Mouse (Mus musculus): ENCODE measurements around the gene Megf9. TPM values are rescaled to one million over a fixed set of nuclear protein-coding genes. Genes with fewer than 3 reads are reported as not detected.

The Megf9 gene
- total RNA-seq, 2 experiments from 2014 or later = 32.3 to 33.5 TPM

DNA sequence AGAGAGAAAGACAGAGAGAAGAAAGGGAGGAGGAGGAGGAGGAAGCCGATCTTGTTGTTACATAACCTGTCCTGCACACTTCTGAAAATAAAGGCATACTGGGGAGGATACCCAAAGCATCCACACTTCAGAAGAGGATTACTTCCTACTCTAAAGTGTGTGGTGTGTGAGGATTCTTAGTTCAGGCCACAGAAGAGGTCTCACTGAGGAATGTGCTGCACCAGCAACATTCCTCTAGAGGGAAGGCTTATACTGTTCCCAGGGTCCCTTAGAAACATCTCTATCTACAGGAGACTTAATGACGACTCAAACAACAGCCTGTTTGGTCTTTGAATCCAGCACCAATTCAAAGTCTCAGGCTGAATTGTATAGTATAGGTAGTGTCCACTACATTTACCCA, 114.6 kb downstream of the Megf9 start:
- DNase-seq = no peak

DNA sequence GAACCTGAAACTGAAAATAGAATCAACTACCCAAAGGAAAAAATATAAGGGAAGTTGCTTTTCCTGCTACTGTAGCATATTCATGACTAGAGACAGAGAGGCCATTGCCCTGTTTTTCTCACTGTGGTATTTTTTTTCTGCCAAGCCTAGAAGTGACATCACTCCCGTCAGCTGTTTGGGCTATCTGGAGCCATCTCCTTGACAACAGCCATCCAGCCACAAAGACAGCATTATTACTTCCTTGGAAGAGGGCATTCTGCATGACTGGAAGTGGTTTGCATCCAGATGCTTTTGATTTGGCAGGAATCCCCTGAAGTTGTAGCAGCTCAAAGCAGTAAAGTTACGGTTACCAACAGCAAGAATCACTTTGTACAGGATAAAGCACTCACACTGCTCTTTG, 122.7 kb downstream of the Megf9 start:
- no peak for DNase-seq

DNA sequence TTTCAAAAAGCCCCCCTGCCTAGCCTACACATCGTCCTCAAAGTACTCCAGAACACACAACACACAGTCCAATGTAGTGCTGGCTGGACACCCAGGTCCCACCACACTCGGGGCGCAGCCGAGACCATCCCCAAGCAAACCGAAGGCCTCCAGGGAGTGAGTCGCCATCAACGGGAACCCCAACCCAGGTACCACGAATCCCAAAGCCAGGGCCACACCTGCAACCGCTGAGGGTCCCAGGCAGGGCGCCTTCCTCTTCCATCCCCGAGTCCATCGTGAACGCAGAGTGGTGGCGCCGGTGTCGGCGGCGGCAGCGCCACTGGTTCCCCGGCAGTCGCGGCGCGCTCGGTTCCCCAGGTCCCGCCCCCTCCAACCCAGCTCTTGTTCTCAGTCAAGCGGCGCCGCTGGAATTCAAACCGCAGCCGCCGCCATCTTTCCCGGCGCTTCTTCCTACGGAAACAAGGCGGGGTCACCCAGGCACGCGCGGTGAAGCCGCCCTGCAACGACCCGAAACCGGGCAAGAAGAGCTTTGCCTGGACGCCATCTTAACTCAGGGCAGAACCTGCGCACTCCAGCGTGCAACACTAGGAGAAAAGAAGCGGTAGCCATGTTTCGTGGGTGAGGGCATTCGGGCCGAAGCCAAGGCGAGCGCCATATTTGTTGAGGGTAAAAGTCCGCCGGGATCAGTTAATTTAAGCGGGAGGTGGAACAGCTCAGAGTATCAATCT, 124.6 kb downstream of the Megf9 start, which contains the start of gene Cdk5rap2:
Cdk5rap2 (minus strand) TSS at position 450 of the 728 bp plus-strand sequence.
- DNase-seq = peak; percentile 96

DNA sequence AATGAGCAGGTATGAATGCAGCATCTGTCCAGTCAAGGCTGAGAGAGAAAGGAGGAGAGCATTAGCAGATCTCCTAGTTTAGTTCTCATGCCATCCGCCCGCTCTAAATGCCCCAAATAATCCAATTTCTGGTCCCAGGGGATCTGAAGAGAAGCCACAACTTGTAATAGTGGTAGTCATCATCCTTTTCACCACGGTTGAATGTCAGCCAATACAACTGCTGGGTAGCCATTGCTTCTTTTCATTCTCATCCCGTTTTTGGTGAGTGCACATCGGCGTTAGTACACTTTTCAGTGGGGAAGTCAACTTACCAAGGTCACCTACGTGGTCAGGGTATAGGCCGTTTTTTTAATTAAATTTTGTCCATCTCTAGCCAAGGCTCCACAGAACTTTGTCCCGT, 125.3 kb downstream of the Megf9 start:
- no peak for DNase-seq

DNA sequence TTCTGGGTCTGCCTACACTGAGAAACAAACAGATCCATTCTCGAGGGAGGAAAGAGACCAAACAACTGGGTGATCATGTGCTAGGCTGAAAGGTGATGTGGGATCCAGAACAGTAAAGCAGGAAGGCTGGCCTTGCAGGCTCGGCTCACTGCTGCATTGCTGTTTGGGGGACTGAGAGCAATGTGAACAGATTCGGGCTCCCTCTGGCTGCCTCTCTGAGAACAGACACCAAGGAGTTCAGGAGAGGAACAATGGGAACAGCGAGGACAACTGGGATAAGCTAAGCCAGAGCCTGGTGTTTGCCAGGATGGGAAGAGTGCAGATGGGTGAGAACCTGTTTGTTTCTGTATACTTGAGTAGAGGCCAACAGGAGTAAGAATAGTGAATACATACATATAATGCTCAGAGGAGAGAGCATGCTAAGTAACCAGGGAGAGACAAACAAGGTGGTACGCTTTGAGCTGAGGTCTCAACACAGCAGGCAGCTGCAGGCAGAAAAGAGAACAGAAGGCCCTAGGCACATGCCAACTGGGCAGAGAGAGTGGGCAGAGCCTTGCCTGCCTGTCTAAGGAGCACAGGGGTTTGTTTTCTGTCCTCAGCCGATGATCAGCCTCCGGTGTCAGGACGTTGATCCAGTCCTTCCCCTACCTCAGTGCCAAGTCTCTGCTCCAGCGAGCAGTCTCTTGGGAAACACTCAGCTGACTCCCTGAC, 132.5 kb downstream of the Megf9 start:
- DNase-seq = peak; percentile 24

DNA sequence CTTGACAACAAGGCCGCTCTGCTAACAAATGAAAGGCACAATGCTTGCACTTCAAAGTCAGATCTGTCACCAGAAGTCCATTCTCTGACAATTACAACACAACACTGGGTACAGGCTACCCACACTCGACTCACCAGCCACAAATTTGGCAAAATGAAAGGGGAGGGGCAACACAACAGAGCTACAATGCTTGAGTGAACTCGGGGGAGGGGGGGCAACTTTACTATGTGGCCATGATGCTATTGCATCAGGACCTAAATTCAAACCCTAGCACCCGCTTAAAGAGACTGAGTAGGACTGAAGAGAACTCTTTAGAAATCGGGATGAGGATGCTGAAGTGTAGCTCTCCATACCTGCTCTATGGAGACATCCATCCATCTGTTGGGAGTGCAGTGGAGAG, 135.3 kb downstream of the Megf9 start:
- DNase-seq = no peak

DNA sequence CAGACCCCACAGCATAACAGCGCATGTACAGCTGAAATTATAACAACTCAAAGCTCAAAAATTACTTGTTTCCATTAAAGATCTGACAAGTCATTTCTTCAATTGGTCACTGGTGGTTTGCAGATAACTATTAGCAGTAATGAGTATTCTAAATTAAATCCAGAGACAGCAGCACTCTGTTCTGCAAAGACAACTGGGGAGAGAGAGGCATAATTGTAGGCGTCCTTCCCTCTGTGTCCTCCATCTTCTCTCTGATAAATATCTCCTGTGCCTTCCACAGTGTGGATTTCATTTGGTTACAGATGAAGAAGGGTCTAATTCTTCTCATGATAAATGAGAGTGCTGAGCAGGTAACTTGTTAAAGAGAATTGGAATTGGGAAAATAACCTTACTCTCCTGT, 135.7 kb downstream of the Megf9 start:
- DNase-seq = no peak

DNA sequence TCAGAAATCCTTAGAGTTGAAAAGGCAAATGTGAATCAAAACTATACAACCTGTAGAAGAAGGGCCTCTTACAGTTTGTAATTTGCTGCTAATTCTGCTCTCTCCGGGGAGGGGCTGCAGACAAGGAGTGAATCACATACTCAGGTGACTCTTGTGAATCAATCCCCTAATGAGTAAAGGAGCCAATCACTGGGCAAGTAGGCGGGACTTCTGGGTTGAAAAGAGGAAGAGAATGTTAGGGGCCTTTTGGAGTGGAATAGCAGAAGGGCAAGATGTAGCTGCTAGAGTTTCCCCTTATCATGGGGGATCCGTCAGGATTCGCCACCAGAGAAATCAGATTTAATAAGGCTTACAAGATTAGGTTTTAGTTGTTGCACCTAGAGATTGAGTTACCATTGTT, 136.7 kb downstream of the Megf9 start:
- DNase-seq = no peak

DNA sequence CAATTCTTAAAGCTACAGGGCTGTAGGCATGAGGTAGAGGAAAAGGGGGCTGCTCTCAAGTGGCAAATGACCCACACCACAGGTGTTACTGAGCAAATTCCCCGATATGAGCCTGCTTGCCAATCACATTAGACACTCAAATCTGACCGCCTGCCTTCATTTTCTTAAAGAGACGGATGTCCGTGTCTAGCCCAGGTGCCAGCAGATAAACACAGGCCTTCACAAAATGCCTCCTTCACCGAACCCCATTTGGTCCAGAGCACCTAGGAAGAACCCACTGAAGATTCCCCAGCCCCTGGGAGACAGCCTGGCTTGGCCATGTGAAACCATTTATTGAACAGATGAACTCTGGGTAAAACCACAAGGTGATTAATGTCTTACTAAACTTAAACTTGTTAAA, 138.1 kb downstream of the Megf9 start:
- DNase-seq = no peak

DNA sequence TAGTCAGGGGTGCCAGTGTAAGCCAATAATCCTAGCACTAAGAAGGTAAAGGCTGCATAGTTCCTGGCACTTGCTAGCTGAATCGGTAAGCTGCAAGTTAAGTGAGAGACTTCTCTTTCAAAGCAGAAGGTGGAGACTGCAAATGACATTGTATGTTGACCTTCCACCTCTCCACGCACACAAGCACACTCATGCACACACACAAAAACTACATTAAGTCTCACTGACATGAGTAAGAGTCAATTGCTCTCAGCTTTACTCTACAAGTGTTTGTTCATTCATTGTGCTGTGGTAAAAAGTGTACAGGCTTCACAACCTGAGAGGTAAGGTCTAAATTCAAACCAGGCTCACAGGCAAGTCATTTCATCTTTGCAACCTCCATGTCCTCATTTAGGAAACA, 140.1 kb downstream of the Megf9 start:
- DNase-seq = no peak

DNA sequence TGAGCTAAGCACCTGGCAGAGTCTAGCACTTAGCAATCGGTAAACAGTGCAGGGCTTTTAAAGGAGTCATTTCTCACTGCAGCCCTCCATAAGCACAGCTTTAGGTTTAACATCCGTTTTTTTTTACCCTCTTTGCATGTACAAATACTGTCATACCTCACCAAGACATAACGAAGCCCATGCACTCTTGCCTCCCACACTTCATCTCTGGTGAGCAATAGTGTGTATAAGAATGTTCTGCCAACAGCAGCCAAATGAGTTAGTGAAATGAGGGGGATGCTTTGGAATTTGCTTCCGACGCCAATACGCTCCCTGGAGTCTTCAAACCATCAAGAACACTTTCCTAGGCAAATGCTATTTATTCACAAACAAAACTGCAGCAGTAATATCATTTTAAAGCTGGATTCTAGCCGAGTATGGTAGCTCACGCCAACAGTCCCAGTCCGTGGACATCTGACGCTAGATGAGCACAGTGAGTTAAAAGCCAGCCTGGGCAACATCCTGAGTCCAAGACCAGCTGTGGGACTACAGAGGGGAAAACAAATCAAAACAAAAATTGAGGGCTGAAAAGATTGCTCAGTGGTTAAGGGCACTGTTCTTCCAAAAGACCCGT, 142.9 kb downstream of the Megf9 start:
- DNase-seq = no peak

DNA sequence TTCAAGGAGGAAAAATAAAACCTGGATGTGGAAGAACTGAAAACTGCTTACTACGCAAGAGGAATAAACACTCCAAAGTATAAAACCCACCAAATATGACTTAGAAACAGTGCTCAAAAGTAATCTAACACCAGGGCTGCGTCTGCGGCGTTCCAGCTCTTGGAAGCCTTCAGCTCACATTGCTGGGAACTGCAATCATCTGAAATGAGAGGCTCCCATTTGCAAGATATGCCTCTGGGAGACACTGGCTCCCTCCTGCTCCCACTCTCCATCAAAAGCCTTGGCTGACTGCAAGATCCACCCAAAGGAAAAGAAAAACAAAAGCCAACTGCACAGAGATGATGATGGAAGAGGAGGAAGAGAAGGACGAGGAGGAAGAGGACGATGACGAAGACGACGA, 143.7 kb downstream of the Megf9 start:
- no peak for DNase-seq

DNA sequence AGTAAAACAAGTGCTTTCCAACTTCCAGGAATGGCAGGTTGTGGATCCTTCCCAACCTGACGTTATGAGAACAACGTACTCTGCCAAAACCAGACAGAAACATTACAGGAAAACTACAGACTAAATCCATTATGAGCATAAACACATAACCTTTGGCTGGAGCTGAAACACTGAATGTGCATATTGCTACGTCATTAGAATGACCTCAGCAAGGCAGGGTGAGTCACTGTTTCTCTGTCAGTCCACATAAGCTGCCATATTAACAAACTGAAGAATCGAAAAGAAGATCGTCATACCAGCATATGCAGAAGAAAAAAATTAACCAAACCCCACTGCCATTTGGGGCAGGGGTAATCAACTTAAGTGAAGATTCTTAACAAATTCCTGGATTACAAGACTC, 148.6 kb downstream of the Megf9 start:
- no peak for DNase-seq

DNA sequence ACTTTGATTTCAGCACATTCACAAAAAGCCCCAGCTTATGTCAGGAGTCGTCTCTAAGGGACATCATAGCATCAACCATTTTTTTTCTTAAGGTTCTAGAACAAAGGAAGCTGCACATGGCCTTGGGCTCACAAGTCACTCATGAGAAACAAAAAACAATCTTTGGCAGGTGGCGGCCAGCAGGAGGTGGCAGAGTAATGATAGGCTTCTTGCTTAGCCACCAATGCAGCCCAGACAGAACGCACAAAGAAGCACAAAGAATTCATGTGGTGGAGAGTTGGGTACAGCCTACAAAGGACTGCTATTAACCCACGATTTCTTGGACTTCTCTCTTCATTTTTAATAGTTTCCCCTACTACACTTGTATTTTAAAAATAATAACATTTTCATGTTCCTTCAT, 157.4 kb downstream of the Megf9 start:
- peak; percentile 16 for DNase-seq

Other genes with a start within 250 kb of the Megf9 start
- 10 to 100 TPM; 14.9 to 25.8 TPM for gene Cdk5rap2, start 124.6 kb downstream of the Megf9 start, total RNA-seq (2021)